Mouse (Mus musculus) MEL (cell line): ENCODE measurements at regions not wholly inside any gene's neighbourhood (a gene's known extent, or its start where the extent isn't known, plus 50 kb on each side); places are given as distances from the start of the nearest gene placed in this dataset.

Source experiments
- DNase-seq: peaks from one replicate; pipeline ENCODE4 v3.0.0; 2011; ENCODE audit warnings: low read depth, low spot score
- H3K27ac ChIP-seq: 2 replicates; pipeline ENCODE4 v1.5.1; 2012; ENCODE audit warnings: low read depth, mild to moderate bottlenecking, control low read depth, low read length, moderate library complexity; ENCODE audit not compliant: control insufficient read depth
- H3K27me3 ChIP-seq, 2 experiments: fragments of 150-350 bp in 1 of 2; sonication (generic) in 1 of 2; 2 replicates each; pipeline ENCODE4 v1.6.1; 2012; ENCODE audit warnings: low read length in 2 of 2, mild to moderate bottlenecking in 2 of 2, improper control_type of control experiment in 1 of 2, moderate library complexity in 1 of 2; ENCODE audit not compliant: insufficient read depth in 2 of 2, control insufficient read depth in 1 of 2
- H3K36me3 ChIP-seq, 2 experiments: 2 replicates each; pipeline ENCODE4 v1.6.1; 2012 to 2014; ENCODE audit warnings: low read length in 2 of 2, improper control_type of control experiment in 1 of 2, inconsistent platforms in 1 of 2, mild to moderate bottlenecking in 1 of 2; ENCODE audit not compliant: insufficient read depth in 2 of 2, control insufficient read depth in 1 of 2
- H3K4me1 ChIP-seq, 2 experiments: fragments of 150-350 bp in 1 of 2; sonication (generic) in 1 of 2; 2 replicates each; pipeline ENCODE4 v1.6.1; 2012; ENCODE audit warnings: low read length in 2 of 2, improper control_type of control experiment in 1 of 2, mild to moderate bottlenecking in 1 of 2; ENCODE audit not compliant: insufficient read depth in 2 of 2, control insufficient read depth in 1 of 2
- H3K4me3 ChIP-seq, 2 experiments: fragments of 150-350 bp in 1 of 2; sonication (generic) in 1 of 2; 2 replicates each; pipeline ENCODE4 v1.5.1; 2012; ENCODE audit warnings: low read depth in 2 of 2, low read length in 2 of 2, mild to moderate bottlenecking in 2 of 2, moderate library complexity in 2 of 2, control low read depth in 1 of 2, improper control_type of control experiment in 1 of 2; ENCODE audit not compliant: control insufficient read depth in 1 of 2, insufficient read depth in 1 of 2
- H3K79me2 ChIP-seq: 2 replicates; pipeline ENCODE4 v1.6.1; 2012; ENCODE audit warnings: mild to moderate bottlenecking, low read length, moderate library complexity; ENCODE audit not compliant: control insufficient read depth, poor library complexity, insufficient read depth
- H3K9ac ChIP-seq: 2 replicates; pipeline ENCODE4 v1.6.1; 2012; ENCODE audit warnings: low read depth, mild to moderate bottlenecking, control low read depth, low read length, moderate library complexity; ENCODE audit not compliant: control insufficient read depth, poor library complexity, severe bottlenecking
- H3K9me3 ChIP-seq: fragments of 150-350 bp; sonication (generic); replicated peaks from 2 replicates; pipeline ENCODE4 v1.6.1; 2012; ENCODE audit warnings: mild to moderate bottlenecking, low read length, improper control_type of control experiment, moderate library complexity; ENCODE audit not compliant: insufficient read depth
- BHLHE40 ChIP-seq: IDR thresholded peaks from 2 replicates; pipeline ENCODE4 v1.6.1; 2012; ENCODE audit warnings: low read depth, mild to moderate bottlenecking, inconsistent platforms, low read length, improper control_type of control experiment, borderline replicate concordance
- CHD1 ChIP-seq: IDR thresholded peaks from 2 replicates; pipeline ENCODE4 v1.6.1; 2012; ENCODE audit warnings: low read depth, mild to moderate bottlenecking, inconsistent platforms, low read length, improper control_type of control experiment
- CHD2 ChIP-seq: IDR thresholded peaks from 2 replicates; pipeline ENCODE4 v1.6.1; 2011; ENCODE audit warnings: low read length, improper control_type of control experiment
- ETS1 ChIP-seq: IDR thresholded peaks from 2 replicates; pipeline ENCODE4 v1.6.1; 2012; ENCODE audit warnings: low read depth, mild to moderate bottlenecking, inconsistent platforms, low read length, improper control_type of control experiment, moderate library complexity
- GATA1 ChIP-seq: IDR thresholded peaks from 2 replicates; pipeline ENCODE4 v1.6.1; 2011; ENCODE audit warnings: low read depth, low read length, improper control_type of control experiment
- JUND ChIP-seq: IDR thresholded peaks from 2 replicates; pipeline ENCODE4 v1.6.1; 2011; ENCODE audit warnings: low read depth, mild to moderate bottlenecking, improper control_type of control experiment, low read length
- KAT2A ChIP-seq: conservative IDR thresholded peaks from 2 replicates; pipeline ENCODE4 v1.6.1; 2012; ENCODE audit warnings: low read depth, low read length, improper control_type of control experiment, inconsistent platforms
- MAFK ChIP-seq: IDR thresholded peaks from 2 replicates; pipeline ENCODE4 v1.6.1; 2011; ENCODE audit warnings: low read depth, mild to moderate bottlenecking, low read length, improper control_type of control experiment, borderline replicate concordance
- MAZ ChIP-seq: IDR thresholded peaks from 2 replicates; pipeline ENCODE4 v1.6.1; 2012; ENCODE audit warnings: low read depth, mild to moderate bottlenecking, inconsistent platforms, low read length, improper control_type of control experiment
- MXI1 ChIP-seq: IDR thresholded peaks from 2 replicates; pipeline ENCODE4 v1.6.1; 2011; ENCODE audit warnings: mild to moderate bottlenecking, low read depth, low read length, improper control_type of control experiment
- NELFE ChIP-seq: IDR thresholded peaks from 2 replicates; pipeline ENCODE4 v1.6.1; 2011; ENCODE audit warnings: low read depth, low read length, improper control_type of control experiment
- NRF1 ChIP-seq: IDR thresholded peaks from 2 replicates; pipeline ENCODE4 v1.6.1; 2014; ENCODE audit warnings: low read depth, mild to moderate bottlenecking, inconsistent platforms, low read length, improper control_type of control experiment, moderate library complexity; ENCODE audit not compliant: poor library complexity, insufficient read depth, severe bottlenecking
- POLR2AphosphoS2 ChIP-seq: IDR thresholded peaks from 2 replicates; pipeline ENCODE4 v1.6.1; 2011; ENCODE audit warnings: low read length, improper control_type of control experiment
- RAD21 ChIP-seq: IDR thresholded peaks from 2 replicates; pipeline ENCODE4 v1.6.1; 2011; ENCODE audit warnings: mild to moderate bottlenecking, low read depth, low read length, improper control_type of control experiment
- RCOR1 ChIP-seq: IDR thresholded peaks from 2 replicates; pipeline ENCODE4 v1.6.1; 2012; ENCODE audit warnings: low read depth, mild to moderate bottlenecking, inconsistent platforms, low read length, improper control_type of control experiment
- SIN3A ChIP-seq: IDR thresholded peaks from 2 replicates; pipeline ENCODE4 v1.6.1; 2012; ENCODE audit warnings: low read length, improper control_type of control experiment, inconsistent platforms
- TAL1 ChIP-seq: IDR thresholded peaks from 2 replicates; pipeline ENCODE4 v1.6.1; 2012; ENCODE audit warnings: mild to moderate bottlenecking, inconsistent platforms, low read length, moderate library complexity, mixed read lengths
- TBP ChIP-seq: IDR thresholded peaks from 2 replicates; pipeline ENCODE4 v1.8.0; 2011; ENCODE audit warnings: low read depth, low read length, improper control_type of control experiment
- UBTF ChIP-seq: IDR thresholded peaks from 2 replicates; pipeline ENCODE4 v1.6.1; 2012; ENCODE audit warnings: low read depth, mild to moderate bottlenecking, inconsistent platforms, low read length, improper control_type of control experiment, moderate library complexity, borderline replicate concordance; ENCODE audit not compliant: insufficient read depth
- ZKSCAN1 ChIP-seq: IDR thresholded peaks from 2 replicates; pipeline ENCODE4 v1.6.1; 2012; ENCODE audit warnings: low read depth, mild to moderate bottlenecking, inconsistent platforms, low read length, improper control_type of control experiment, moderate library complexity

- TF ChIP-seq TAL1 (no peak), MAZ (no peak), NRF1 (no peak), POLR2AphosphoS2 (no peak), NELFE (no peak)
- Histone ChIP-seq H3K4me3 (no peak overlapping the region), H3K9ac (no peak overlapping the region)
Observed at GRCm38 (mm10) chr5:85756716-85757115, 308.7 kb downstream of the Cenpc1 start.

GRCm38 (mm10) chr5:85754227-85754626 lies 311.2 kb downstream of the Cenpc1 start:
- Histone ChIP-seq H3K27me3 (no peaks in the 10 kb centered on the region), H3K4me3 (no peak overlapping the region), H3K27ac (no peak overlapping the region), H3K79me2 (no peaks in the 10 kb centered on the region), H3K36me3 (no peaks in the 10 kb centered on the region), H3K9ac (no peak overlapping the region), H3K9me3 (no peaks in the 10 kb centered on the region), H3K4me1 (no peaks in the 10 kb centered on the region)
- no peak for DNase-seq
- no peak for TF ChIP-seq RAD21
- no peak for TF ChIP-seq ZKSCAN1
- no peak for TF ChIP-seq SIN3A
- TF ChIP-seq RCOR1 = no peak
- TF ChIP-seq MXI1 = no peak
- no peak for TF ChIP-seq CHD1

More at GRCm38 (mm10) chr5:85756716-85757115, 308.7 kb downstream of the Cenpc1 start:
- no peak overlapping the region for H3K27ac ChIP-seq
- no peaks in the 10 kb centered on the region for H3K27me3 ChIP-seq
- no peak for DNase-seq
- no peaks in the 10 kb centered on the region for H3K9me3 ChIP-seq
- no peaks in the 10 kb centered on the region for H3K4me1 ChIP-seq
- H3K36me3 ChIP-seq = no peaks in the 10 kb centered on the region
- no peaks in the 10 kb centered on the region for H3K79me2 ChIP-seq

- Histone ChIP-seq H3K36me3 (no peaks in the 10 kb centered on the region), H3K4me3 (no peak overlapping the region), H3K27ac (no peak overlapping the region), H3K79me2 (no peaks in the 10 kb centered on the region), H3K9ac (no peak overlapping the region), H3K4me1 (no peaks in the 10 kb centered on the region), H3K27me3 (no peaks in the 10 kb centered on the region), H3K9me3 (no peaks in the 10 kb centered on the region)
- DNase-seq = no peak
- TF ChIP-seq TAL1 (no peak), MAZ (no peak), ETS1 (no peak), TBP (no peak), KAT2A (no peak), CHD2 (no peak), UBTF (no peak), MAFK (no peak), BHLHE40 (no peak), NELFE (no peak), GATA1 (no peak), JUND (no peak)
Observed at GRCm38 (mm10) chr5:85753109-85753508, 312.3 kb downstream of the Cenpc1 start.
